Mouse (Mus musculus): ENCODE results near the gene Gm8108. TPM values are rescaled to one million over a fixed set of nuclear protein-coding genes. Genes with fewer than 3 reads are reported as not detected.

Gm8108 gene
- not detected for polyA plus RNA-seq (2014; fragmentation: Illumina TruSeq; extraction: RNeasy Lipid Tissue Mini Kit (QIAGEN cat#74804); ENCODE audit: low read depth, low replicate concordance)

DNA sequence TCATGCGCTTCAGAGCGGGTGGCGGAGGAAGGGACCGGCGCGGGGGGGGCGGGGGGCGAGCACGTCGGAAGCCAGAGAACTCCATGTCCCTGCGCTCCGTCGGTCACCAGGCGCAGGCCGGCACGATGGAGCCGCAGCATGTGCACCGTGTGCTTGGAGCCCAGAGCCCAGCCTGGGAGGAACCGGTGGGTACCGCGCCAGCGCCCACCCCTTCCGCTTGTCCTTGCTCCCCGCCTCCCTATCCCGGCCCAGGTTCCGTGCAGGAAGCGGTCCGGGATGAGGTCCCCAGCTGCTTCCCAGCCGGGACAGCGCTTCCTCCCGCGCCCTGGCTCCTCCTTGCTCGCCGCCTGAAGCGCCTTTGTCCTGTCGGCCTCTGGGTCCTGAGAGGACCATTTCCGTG, at the start of gene Gm8108:
Gene Gm8108, plus strand, starts transcription at position 101 of the 400 bp plus-strand sequence.

DNA sequence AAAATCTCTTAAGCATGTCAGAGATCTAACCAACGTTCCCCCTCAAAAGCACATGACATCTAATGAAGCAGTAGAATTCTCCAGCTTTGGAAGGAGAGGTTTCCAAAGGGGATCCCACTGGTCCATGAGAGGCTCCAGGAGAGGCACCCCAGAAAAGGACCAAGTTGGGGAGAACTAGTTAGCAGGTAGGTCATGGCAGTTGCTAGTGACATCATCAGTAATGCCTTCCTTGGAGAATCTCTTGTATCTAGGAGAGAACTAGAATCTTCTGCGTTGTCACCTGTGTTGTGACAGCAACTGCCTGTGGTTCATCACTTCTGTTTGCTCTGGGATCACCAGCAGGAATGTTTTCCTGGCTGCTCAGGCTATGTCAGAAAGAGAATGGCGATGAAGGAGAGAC, 26.5 kb upstream of the Gm8108 start, which contains the start of gene Gm3115:
Gene Gm3115, plus strand, starts transcription at position 301 of the 400 bp plus-strand sequence.

DNA sequence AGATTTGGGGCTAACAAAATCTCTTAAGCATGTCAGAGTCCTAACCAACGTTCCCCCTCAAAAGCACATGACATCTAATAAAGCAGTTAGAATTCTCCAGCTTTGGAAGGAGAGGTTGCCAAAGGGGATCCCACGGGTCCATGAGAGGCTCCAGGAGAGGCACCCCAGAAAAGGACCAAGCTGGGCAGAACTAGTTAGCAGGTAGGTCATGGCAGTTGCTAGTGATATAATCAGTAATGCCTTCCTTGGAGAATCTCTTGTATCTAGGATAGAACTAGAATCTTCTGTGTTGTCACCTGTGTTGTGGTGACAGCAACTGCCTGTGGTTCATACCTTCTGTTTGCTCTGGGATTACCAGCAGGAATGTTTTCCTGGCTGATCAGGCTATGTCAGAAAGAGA, 54.4 kb downstream of the Gm8108 start, which contains the start of gene Gm3127:
Gene Gm3127, plus strand, starts transcription at position 301 of the 400 bp plus-strand sequence.

Other genes with a start within 250 kb of the Gm8108 start
- not detected for gene Gm2916, start 226.4 kb upstream of the Gm8108 start, polyA plus RNA-seq (2014; fragmentation: Illumina TruSeq; extraction: RNeasy Lipid Tissue Mini Kit (QIAGEN cat#74804); ENCODE audit: low read depth, low replicate concordance)
- not detected for gene Gm3029, start 178.8 kb upstream of the Gm8108 start, polyA plus RNA-seq (2014; fragmentation: Illumina TruSeq; extraction: RNeasy Lipid Tissue Mini Kit (QIAGEN cat#74804); ENCODE audit: low read depth, low replicate concordance)
- not detected for gene Gm3095, start 147.0 kb upstream of the Gm8108 start, polyA plus RNA-seq (2014; fragmentation: Illumina TruSeq; extraction: RNeasy Lipid Tissue Mini Kit (QIAGEN cat#74804); ENCODE audit: low read depth, low replicate concordance)
- gene Gm3099, start 112.1 kb upstream of the Gm8108 start, polyA plus RNA-seq (2014; fragmentation: Illumina TruSeq; extraction: RNeasy Lipid Tissue Mini Kit (QIAGEN cat#74804); ENCODE audit: low read depth, low replicate concordance) = not detected
- not detected for gene Gm5796, start 86.6 kb upstream of the Gm8108 start, polyA plus RNA-seq (2014; fragmentation: Illumina TruSeq; extraction: RNeasy Lipid Tissue Mini Kit (QIAGEN cat#74804); ENCODE audit: low read depth, low replicate concordance)
- not detected for gene Gm3115, start 26.4 kb upstream of the Gm8108 start, polyA plus RNA-seq (2014; fragmentation: Illumina TruSeq; extraction: RNeasy Lipid Tissue Mini Kit (QIAGEN cat#74804); ENCODE audit: low read depth, low replicate concordance)
- not detected for gene Gm3127, start 54.5 kb downstream of the Gm8108 start, polyA plus RNA-seq (2014; fragmentation: Illumina TruSeq; extraction: RNeasy Lipid Tissue Mini Kit (QIAGEN cat#74804); ENCODE audit: low read depth, low replicate concordance)
- 0.24 TPM for gene Gm2974, start 72.0 kb downstream of the Gm8108 start, polyA plus RNA-seq (2014; fragmentation: Illumina TruSeq; extraction: RNeasy Lipid Tissue Mini Kit (QIAGEN cat#74804); ENCODE audit: low read depth, low replicate concordance)
- gene Gm3138, start 139.1 kb downstream of the Gm8108 start, polyA plus RNA-seq (2014; fragmentation: Illumina TruSeq; extraction: RNeasy Lipid Tissue Mini Kit (QIAGEN cat#74804); ENCODE audit: low read depth, low replicate concordance) = not detected
- gene Gm3149, start 206.8 kb downstream of the Gm8108 start, polyA plus RNA-seq (2014; fragmentation: Illumina TruSeq; extraction: RNeasy Lipid Tissue Mini Kit (QIAGEN cat#74804); ENCODE audit: low read depth, low replicate concordance) = not detected
- not detected for gene 2610042L04Rik, start 224.2 kb downstream of the Gm8108 start, polyA plus RNA-seq (2014; fragmentation: Illumina TruSeq; extraction: RNeasy Lipid Tissue Mini Kit (QIAGEN cat#74804); ENCODE audit: low read depth, low replicate concordance)

Data from kidney, adult 10 weeks (tissue).